Mouse (Mus musculus) lung, adult 18-20 months (tissue): ENCODE data around the gene Galnt7.
"Not testable (repeated sequence)": the region's sequence is repeated elsewhere in the genome, so short reads cannot be mapped to it uniquely, and the experiment has no call there.

ENCODE experiments used
- DNase-seq, 2 experiments: peaks; one replicate each; pipeline ENCODE4 v3.0.0; 2022; ENCODE audit warnings: mixed read lengths in 2 of 2

The Galnt7 gene

DNA sequence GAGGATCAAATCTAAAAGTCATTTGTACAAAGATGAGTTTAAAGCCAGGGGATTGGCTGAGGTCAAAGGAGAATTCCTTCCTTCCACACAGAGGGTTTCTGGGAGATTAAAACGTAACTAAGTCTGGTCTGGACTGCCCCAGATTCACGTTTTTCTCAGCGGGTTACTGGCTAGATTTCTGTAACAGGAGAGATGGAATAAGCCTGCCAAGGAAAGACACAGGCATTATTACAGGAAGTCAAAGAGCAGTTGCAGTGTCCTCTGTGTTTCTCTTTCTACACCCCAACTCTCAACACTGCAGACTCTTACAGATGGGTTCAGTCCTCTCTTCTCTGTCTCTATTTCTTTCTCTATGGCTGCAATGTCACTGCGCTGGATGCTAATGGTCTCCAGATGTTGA, 118.3 kb downstream of the Galnt7 start:
- DNase-seq = no peak

DNA sequence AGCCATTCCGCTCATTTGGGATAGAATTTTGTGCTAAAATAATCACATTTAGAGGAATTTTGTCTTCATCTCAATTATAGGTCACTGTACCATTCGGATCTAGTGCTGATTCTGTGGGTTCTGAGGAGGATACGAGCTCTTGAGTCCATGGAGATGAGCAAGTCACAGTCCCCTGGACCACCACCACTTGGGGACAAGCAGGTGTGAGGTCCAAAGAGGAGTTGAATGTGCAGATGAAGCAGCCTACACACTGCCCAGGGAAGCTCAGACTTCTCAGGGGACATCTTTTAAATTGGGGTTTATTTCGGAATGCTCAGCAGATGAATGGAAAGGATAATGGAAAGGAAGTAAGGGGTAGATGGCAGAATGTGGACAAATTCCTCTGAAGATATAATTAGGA, 119.7 kb downstream of the Galnt7 start:
- DNase-seq = no peak

- DNase-seq = no peak
These were observed 120.6 kb downstream of the Galnt7 start for GRCm38 (mm10) chr8:57532223-57532622.

DNA sequence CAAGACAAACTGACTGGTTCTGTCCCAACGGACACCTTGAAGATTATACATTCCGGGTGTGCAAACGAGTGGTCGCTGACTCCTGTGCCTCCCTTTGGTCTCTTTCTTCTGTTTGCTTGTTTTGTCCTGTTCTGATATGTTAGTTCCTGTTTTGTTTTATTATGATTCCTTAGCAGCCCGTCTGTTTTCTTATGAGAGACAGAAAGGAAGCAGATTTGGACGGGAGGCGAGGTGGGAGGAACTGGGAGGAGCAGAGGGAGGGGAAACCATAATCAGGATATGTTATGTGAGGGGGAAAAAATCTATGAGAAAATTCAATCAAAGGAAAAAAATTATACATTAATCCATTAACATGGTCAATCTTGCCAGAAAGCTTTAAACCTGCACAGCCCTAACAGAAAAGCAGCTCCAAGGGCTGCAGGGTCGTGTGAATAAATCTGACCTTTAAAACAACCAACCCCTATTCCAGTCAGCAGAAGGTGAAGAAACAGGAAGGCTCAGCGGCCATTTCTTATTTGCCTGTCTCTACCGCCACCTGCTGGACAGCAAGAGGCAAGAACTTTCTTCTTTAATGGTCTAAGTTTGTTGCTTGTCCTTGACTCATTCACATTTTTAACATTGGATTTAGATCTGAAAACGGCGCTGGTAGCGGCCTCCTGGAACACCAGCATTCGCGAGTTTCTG, 122.0 kb downstream of the Galnt7 start:
- DNase-seq = peak; percentile 85 to 90

GRCm38 (mm10) chr8:57530238-57530637, 122.6 kb downstream of the Galnt7 start:
- DNase-seq = peak; percentile 8 to 15

- DNase-seq = no peak
These were observed 124.8 kb downstream of the Galnt7 start for GRCm38 (mm10) chr8:57528036-57528435.

DNA sequence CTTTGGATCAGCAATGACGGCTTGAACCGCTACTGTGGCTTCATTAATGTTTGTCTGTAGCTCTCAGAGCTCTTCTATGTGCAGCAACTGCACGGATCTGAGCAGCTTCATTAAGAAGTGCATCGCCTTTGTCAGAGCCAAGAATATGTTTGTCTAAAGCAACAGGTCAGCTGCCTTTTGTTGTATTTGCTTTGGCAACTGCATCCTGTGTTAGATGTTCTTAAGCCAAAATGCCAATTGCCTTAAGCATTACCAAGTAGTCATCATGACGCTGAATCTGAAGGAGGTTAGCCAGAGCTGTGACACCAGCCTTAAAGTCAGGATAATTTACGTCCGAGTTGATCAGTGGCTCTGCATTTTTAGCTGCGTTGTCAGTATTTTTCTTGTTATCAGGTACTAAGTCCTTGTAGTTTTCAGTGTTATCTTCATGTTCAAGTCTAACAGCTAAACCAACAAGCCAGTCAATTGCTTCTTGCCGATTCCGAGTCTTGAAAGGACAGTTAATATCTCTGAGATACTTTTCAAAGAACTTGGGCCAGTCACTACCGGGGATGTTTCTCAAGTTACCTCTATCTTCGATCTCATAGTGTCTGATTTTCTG, 132.5 kb downstream of the Galnt7 start:
- no peak for DNase-seq

DNA sequence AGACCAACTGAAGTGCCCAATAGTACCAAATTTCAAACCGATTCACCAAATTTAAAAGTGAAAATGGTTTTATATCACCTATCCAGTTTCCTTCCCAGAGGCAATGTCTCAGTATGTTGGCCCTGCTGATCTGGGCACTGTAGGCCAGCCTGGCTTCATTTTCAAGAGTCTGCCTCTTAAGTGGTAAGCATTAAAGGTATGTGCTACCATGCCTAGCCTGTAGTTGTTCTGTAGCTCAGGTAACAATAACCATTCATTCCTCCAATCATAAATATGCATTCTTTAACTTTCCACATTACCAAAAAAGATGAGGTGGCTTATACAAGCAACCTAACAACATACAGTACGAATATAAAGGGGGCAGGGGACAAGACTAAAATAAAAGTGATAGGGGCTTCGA, 135.1 kb downstream of the Galnt7 start:
- no peak for DNase-seq

DNA sequence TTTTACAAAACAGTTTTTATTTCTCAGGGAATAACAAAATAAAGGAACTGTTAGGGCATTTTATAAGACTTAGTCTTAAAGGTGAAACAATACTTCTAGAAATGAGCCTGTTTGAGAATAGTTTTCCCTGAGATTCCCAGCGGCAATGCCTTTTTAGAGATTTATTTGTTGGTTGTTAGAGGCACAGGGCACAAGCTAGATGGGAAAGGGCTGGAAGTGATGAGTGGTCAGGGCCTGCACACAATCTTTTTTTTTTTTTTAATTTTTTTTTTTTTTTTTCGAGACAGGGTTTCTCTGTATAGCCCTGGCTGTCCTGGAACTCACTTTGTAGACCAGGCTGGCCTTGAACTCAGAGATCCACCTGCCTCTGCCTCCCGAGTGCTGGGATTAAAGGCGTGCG, 136.1 kb downstream of the Galnt7 start:
- DNase-seq = not testable (repeated sequence)

- DNase-seq = not testable (repeated sequence)
These were observed 139.6 kb downstream of the Galnt7 start for GRCm38 (mm10) chr8:57513178-57513661.

- DNase-seq = peak in 1 of 2 experiments; percentile 13
These were observed 140.4 kb downstream of the Galnt7 start for GRCm38 (mm10) chr8:57512141-57513056.

DNA sequence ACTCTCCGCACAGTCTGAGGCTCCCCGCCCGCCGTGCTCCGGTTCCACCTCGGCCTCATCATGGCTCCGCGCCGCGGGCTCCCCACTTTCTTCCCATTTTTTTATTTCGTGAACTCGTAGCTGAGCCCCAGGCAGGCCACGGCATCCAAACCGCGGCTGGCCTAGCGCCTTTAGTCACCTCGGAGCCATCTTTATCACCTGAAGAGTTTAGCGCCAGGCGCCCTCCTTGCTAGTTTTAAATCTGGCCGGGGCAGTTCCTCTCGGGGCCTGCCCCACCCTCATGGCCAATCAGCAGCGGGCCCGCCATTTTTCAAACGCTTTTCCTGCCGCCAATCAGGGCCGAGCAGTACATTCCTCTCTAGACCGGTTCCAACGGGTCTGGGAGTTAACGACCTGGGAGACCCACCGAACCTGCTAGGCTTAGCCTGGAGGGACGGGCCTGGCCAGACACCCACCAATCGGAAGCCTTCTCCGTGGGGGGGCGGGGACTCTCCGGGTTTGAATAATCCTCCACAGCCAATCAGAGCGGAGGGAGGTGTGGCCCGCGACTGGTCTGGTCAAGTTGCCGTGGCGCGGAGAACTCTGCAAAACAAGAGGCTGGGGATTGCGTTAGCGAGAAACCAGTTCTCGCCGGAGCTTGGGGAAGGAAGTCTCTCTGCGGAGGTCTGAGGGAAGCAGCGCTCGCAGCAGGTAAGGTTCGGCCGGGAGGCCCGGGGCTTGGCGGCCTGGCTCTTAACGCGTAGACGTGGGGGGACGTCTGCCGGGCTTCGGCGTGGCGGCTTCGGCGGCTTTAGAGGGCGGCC, 141.3 kb downstream of the Galnt7 start, which contains the start of gene Hmgb2:
TSS of gene Hmgb2 (plus strand) at position 592 of the 803 bp plus-strand sequence.
- peak; percentile 100 for DNase-seq

DNA sequence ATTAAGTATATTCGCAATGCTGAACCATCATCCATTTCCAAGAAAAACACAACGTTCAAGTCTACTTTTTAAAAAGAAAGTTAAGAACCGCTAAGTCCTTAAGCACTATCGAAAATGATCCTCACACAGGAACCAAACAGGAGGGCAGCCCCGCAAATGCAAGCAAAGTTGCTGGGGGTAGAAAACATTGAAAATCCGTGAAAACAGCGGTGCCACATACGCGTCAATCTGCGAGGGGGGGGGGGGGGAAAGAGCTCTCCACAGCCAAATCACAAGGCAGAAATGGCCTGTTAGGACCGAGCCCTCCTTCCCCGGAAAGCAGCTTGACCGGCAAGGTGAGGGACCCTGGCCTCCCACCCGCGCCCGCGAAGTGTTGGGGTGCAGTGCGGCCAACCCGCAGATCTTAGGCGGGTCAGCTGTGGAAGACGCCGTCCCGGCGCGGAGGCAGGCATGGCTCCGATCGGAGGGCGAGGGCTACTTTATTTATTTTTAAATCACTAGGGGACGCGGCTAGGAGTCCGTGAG, 142.0 kb downstream of the Galnt7 start:
- DNase-seq = peak in 1 of 2 experiments; percentile 7

- DNase-seq = peak in 1 of 2 experiments; percentile 46
These were observed 144.2 kb downstream of the Galnt7 start for GRCm38 (mm10) chr8:57508657-57509056.

GRCm38 (mm10) chr8:57507556-57508063, 145.2 kb downstream of the Galnt7 start:
- no peak for DNase-seq

GRCm38 (mm10) chr8:57505500-57505899, 147.3 kb downstream of the Galnt7 start:
- DNase-seq = peak in 1 of 2 experiments; percentile 17

GRCm38 (mm10) chr8:57503641-57504040, 149.2 kb downstream of the Galnt7 start:
- peak; percentile 50 to 51 for DNase-seq

DNA sequence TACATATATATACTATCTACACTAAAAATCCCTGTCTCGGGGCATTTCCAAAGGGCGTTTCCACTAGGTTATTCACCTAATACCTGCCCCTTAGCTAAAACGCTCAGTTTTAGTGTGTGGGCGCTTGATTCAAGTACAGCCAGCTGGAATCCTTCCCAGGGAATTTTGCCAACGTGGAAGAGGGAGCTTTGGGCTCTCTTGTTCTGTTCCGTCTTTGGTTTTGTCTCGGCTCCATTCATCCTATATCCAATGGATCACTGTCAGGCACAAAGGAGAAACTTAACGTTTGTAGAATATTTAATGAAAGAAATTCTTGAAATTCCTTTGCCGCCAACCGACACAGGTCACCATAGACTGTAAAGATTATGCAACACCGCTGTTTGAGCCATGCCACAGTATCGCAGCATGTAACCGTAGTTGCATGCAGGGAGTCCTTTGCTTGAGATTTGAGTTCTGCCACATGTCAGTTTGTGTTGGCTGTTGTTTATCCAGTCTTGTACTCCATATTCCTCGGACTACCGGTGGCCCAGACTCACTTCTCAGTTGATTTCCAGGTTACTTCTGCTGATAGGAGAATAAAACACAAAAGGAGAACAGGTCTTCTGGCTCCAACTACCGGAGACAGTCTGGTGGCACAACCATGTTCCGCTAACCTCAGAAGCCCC, 153.9 kb downstream of the Galnt7 start:
- DNase-seq = peak; percentile 32 to 53

GRCm38 (mm10) chr8:57498494-57498846, 154.4 kb downstream of the Galnt7 start:
- DNase-seq = no peak

DNA sequence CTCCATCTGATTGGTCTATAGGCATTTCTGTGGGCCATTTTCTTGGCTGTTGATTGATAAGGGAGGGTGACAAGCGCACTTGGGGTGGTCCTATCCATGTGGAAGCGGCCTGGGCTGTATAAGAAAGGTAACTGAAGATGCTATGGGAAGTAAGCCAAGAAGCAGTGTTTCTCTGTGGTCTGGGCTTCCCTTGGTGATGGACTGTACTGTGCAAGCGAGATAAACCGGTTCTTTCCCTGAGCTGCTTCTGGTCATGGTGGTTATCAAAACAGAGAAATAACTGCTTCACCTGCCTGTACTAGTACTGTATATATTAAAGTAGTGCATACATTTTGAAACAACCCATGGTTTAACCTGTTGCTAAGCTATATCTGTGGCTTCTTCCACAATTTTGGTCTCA, 161.0 kb downstream of the Galnt7 start:
- DNase-seq = no peak

- DNase-seq = no peak
These were observed 162.9 kb downstream of the Galnt7 start for GRCm38 (mm10) chr8:57489896-57490295.
